Mouse (Mus musculus): ENCODE data around the gene Zfp119a.
A peak's percentile ranks its signal among the peaks of the same experiment; 100 is the strongest.

Zfp119a gene

DNA sequence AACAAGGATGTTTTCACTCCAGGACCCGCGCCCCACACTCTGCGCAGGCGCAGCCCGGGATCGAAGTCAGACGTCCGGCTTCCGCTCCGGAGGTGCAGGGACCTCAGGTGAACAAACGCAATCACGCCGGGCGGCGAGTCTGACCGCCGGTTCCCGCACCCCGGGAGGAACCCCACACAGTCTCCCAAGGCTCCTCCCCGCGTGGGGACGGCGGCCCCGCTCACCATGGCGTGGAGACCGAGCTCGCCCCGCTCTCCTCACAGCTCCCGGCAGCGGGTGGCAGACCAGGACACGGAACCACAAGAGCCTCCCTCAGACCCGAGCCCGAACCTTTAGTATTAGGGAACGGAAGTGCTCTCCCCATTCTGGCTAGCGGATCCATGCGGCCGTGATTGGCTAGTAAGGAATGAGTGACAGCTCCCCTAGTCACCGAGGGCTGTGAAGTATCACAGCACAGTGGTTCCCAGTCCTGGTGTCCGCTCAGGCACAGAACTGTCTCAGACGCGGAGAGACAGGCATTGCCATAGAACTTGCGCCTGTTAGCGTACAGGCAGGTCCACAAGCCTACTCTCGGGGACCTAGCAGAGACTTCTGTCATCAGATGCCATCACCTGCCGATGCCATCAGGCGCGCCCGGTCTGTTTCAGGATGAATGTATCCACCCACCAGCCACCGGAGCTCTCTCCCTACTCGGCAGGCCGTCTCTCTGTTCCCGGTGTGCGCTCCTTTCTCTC lies at the start of gene Zfp119a:
TSS of gene Zfp119a (minus strand) at position 295 of the 734 bp plus-strand sequence.
- peak; percentile 68 for DNase-seq

GRCm38 (mm10) chr17:55906669-55907068 lies 27.9 kb upstream of the Zfp119a start:
- DNase-seq: no peak

DNA sequence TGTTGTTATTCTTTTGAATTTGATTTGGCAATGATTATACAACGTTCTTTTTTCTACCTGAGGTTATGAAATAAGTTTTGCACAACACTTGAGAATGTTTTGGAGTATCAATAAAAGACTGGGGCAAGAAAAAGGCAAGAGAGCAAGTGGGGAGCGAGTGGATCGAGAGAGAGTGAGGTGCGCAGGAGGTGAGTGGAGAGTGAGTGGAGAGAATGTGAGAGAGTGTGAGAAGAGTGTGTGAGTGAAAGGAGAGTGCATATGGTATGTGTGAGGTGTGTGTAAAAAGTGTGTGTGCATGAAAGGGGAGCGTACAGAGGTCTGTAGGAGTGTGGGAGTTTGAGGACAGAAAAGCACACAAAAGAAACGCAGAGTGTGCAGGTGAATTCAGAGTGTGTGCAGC lies 25.4 kb upstream of the Zfp119a start:
- no peak for DNase-seq

DNA sequence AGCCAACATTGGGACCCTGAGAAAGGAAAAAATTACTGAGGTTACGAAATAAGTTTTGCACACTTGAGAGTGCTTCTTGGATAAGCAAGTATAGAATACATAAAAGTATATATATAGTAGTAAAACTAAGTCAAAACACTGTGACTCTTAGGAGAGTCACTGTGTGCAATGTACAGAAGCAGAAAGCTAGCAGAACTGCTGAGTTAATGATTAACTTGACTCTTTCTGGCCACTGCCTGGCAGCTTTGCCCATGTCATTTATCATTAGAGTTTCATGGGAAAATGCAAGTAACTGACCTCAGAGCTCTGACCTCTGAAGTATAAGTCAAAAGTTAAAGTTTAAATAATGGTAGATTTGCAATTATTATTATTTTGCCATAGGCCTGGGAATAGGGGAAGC lies 25.0 kb upstream of the Zfp119a start:
- no peak for DNase-seq

DNA sequence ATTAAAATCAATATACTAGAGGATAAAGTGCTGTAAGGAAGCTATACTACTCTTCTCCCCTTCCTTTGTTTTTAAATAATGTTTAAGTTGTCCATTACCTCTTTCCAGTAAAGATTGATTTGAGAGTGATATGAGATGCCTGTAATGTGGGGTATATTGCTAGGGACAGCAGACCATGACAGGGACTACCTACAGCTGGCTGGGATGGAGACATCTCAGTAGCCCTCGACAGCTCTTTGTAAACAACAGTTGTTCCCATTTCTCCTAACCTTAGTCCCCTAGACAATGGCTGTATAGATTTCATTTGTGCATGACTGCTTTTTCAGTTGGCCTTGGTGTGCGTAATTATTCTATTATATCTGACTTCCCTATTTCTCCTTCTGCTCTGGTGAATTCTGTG lies 24.4 kb upstream of the Zfp119a start:
- no peak for DNase-seq

DNA sequence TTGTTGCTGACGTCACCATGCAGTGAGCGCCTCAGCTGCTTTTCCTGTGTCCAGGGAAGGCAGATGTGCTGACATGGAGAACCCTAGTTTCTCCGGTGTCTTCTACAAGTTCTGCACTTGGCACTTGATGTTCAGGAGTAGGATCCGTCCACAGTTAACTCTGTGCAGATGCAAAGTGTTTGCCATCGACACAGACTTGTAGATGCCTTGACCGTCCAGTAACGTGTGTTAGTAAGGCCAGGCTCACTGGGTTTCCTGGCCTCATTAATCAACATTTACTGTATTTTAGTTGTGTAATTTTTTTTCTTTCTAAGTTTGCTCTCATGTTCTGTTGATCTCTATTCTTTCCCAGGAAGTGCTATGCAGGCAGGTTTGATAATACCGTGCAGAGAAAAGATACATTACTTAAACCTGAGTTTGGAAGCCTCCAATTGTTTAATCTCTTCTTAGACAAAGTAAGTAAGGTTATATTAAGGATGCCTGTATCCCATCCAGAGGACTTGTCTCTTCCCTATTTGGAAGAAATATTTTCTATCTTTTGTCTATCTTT lies 13.8 kb upstream of the Zfp119a start:
- peak; percentile 33 for DNase-seq

GRCm38 (mm10) chr17:55884912-55885311 lies 6.2 kb upstream of the Zfp119a start:
- no peak for DNase-seq

GRCm38 (mm10) chr17:55883631-55884030 lies 4.9 kb upstream of the Zfp119a start:
- DNase-seq: no peak

DNA sequence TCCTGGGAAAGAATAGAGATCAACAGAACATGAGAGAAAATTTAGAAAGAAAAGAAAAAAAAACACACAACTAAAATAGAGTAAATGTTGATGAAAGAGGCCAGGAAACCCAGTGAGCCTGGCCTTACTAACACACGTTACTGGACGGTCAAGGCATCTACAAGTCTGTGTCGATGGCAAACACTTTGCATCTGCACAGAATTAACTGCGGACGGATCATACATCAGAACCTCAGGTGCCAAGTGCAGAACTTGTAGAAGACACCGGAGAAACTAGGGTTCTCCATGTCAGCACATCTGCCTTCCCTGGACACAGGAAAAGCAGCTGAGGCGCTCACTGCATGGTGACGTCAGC lies 471 bp downstream of the Zfp119a start:
- peak; percentile 19 for DNase-seq

- no peak for DNase-seq
These were observed 1.5 kb downstream of the Zfp119a start for GRCm38 (mm10) chr17:55877184-55877583.

- DNase-seq: no peak
These were observed 35.7 kb downstream of the Zfp119a start for GRCm38 (mm10) chr17:55843067-55843466.

DNA sequence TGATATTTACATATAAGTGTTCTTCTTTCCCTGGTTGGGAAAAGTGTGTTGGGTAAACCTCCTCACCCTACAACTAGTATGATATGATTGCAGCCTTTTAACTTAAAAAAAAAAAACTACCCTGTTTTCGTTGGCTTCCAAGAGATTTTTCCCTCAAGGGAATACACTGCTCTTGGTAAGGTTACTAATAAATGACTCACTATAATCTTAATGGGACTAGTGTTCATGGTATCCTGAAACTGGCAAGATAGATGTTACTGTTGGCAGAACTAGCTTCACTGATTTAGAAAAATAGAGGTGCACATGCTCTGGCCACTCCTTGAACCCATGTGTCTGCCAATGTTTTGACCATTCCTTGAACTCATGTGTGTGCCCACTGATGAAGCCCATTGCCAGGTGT lies 57.2 kb downstream of the Zfp119a start:
- no peak for DNase-seq

GRCm38 (mm10) chr17:55816853-55817252 lies 61.9 kb downstream of the Zfp119a start:
- no peak for DNase-seq

Data from thymus, postnatal 25 days (tissue).